Mouse (Mus musculus) mouse embryonic stem cell (cell line): ENCODE results near the gene Dip2a.

Experiments used
- in situ Hi-C, 2 experiments: fragments of 300-500 bp; cut with MboI; formaldehyde crosslinking; loops; 1 replicate in 1 of 2; 3 replicates in 1 of 2; pipeline ENCODE4 v1.14.3; 2019 to 2020; ENCODE audit warnings: low sequenced_read_pairs in 2 of 2, low pct_unique_long_range_greater_than_20kb in 1 of 2, mixed read lengths in 1 of 2; ENCODE audit not compliant: unreplicated experiment in 1 of 2

The Dip2a gene

DNA sequence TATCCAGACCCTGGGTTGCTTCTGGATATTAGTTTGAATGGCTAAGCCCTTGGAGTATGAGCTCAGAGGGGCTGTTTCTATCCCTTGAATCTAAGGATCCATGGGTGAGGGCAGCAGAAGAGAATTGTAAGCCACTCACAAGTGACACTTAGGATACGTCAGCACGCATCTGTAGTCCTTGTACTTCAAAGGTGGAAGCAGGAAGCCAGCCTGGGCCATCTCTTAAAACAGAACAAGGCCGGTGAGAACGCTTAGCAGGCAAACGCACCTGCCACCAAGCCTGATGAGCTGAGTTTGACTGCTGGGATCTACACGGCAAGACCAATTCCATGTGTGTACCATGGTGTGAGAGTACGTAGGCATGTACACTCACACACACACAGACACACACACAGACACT lies 87.9 kb downstream of the Dip2a start:
- in situ Hi-C loops: no loop called here

GRCm38 (mm10) chr10:76255617-76256016 lies 89.5 kb downstream of the Dip2a start:
- in situ Hi-C loops: no loop called here

GRCm38 (mm10) chr10:76253536-76253935 lies 91.6 kb downstream of the Dip2a start, which contains the start of gene S100b:
Gene S100b (plus strand): TSS chr10:76253853.
- in situ Hi-C loops: no loop called here

DNA sequence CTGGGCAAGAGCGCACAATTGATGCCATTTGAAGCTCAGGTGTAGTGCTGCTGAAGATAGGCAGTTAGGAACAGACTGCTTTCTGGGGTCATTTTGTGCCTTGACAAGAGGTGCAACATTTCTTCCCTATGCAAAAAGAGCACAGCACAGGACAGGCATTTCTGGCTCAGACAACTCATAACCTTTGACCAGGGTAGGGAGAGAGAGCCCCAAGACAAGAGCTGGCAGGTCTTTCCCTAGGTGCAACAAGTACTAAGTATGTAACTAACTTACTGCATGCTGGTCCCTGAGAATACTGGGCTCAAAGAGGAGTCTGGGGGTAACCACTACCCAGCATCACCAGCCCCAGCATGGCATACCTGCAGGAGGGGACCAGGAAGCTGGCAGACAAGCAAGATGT lies 92.0 kb downstream of the Dip2a start:
- in situ Hi-C loops: no loop called here

- in situ Hi-C loops: no loop called here
Measured at GRCm38 (mm10) chr10:76250870-76251269, 94.2 kb downstream of the Dip2a start.

DNA sequence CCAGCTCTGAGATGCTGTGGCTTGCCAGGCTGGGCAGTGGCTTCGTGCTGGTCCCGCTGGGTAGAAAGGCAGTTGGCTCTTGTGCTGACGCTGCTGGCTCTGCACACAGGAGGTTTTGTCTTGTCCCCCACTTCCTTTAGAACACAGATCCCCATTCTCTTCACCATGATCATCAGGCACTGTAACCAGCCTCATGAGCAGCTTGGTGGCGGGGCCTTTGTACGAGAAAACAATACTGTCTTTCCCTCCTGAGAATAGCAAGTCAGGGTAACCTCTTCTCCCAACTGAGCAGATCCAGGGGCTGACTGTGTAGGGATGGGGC lies 96.5 kb downstream of the Dip2a start:
- in situ Hi-C loops: no loop called here

DNA sequence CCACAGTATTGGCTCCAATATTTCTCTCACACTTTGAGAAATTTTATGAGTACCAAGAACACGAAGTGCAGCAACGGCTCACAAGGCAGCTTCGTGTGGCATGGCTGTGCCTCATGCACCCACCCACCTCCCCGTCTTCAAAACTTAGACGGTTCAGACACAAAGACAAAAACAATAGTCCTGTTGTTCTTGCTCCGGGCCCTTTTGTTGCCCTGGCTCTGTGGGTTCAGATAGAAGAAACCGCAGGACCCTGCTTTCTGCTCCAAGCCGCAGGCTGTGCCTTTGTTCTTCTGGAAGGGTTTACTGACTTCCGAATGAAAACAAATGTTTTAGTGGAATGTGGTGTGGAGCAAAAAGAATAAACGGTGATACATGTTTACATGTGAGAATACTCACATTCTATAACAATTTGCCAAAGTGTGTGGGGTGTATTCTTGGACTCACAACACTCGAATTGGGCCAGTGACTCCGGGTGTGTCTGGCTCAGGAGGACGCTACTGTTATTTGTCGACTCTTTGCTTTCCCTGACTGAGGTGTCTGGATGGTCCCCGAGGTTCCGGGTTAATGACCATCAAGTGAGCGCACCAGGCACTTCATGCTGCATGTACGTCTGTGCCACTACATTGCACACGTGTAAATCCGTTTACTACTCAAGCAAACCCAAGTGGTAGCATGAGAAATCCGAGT lies 97.0 kb downstream of the Dip2a start:
- in situ Hi-C loops: no loop called here

DNA sequence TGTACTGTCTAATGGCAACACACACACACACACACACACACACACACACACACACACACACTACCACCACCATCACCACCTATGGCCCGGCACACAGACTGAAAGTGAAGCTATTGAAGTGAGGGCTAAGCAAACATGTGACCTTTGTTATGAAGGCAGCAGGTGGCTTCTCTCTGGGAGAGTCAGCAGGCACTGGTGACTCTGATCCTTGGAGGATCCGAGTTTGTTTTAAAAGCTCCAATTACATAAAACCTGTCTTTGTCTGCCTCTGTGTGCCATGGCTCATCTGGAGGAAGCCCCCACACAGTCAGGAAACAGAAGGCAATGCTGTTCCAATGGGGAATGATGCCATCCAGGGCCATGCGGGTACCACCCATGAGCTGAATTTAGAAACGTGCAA lies 98.5 kb downstream of the Dip2a start:
- in situ Hi-C loops: no loop called here

- in situ Hi-C loops: no loop called here
Measured at GRCm38 (mm10) chr10:76245106-76245505, 100.0 kb downstream of the Dip2a start.

- in situ Hi-C loops: no loop called here
Measured at GRCm38 (mm10) chr10:76239401-76239800, 105.7 kb downstream of the Dip2a start.

GRCm38 (mm10) chr10:76237341-76238225 lies 107.5 kb downstream of the Dip2a start, which contains the start of gene Prmt2:
Gene Prmt2 (minus strand): TSS chr10:76237865.
- in situ Hi-C loops: no loop called here

- in situ Hi-C loops: no loop called here
Measured at GRCm38 (mm10) chr10:76229627-76230026, 115.5 kb downstream of the Dip2a start.

- in situ Hi-C loops: no loop called here
Measured at GRCm38 (mm10) chr10:76225944-76226343, 119.1 kb downstream of the Dip2a start.

- in situ Hi-C loops: no loop called here
Measured at GRCm38 (mm10) chr10:76218240-76218639, 126.9 kb downstream of the Dip2a start.

DNA sequence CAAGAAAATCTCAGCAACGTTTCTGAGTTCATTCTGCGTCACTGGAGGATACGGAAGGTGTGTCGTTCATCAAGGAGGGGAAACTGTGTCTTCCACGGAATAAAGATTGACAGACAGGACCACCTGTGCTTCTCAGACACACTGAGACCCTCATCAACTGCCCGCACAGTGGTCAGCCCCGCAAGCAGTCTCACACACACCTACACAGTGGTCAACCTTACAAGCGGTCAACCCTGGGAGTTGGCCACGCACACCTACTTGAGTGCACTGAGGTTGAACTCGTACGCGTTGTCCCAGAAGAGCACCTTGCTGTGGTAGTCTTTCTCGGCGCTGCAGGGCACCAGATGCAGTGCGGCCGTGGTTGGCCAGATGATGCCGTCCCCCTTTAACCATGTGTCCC lies 128.0 kb downstream of the Dip2a start:
- in situ Hi-C loops: no loop called here

DNA sequence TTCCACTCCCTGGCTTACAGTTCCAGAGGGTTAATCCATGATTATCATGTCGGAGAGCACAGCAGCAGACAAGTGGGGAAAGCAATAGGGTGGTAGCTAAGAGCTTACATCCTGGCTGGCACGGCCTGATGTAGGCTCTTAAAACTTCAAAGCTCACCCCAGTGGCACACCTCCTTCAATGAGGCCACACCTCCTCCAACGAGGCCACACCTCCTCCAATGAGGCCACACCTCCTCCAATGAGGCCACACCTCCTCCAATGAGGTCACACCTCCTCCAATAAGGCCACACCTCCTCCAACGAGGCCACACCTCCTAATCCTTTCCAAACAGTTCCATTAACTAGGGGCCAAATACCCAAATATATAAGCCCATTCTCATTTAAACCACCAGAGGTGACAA lies 130.9 kb downstream of the Dip2a start:
- in situ Hi-C loops: no loop called here

DNA sequence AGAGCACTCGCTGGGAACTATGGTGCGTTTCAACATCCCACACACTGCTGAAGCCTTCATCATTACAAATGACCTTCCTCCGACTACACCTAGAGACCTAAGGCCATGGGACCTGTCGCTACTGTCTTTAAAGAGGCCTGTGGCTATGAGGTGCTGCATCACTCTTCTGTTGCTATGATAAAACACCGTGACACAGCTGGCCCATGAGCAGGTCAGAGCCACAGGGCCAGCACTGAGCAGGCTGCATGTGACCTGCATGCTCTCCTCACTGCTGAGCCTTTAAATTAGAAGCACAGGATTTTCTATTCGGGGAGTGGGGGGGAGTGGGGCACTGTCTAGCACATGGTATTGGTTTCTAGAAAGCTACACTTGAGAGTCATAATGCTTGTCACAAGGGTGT lies 133.0 kb downstream of the Dip2a start:
- in situ Hi-C loops: no loop called here

DNA sequence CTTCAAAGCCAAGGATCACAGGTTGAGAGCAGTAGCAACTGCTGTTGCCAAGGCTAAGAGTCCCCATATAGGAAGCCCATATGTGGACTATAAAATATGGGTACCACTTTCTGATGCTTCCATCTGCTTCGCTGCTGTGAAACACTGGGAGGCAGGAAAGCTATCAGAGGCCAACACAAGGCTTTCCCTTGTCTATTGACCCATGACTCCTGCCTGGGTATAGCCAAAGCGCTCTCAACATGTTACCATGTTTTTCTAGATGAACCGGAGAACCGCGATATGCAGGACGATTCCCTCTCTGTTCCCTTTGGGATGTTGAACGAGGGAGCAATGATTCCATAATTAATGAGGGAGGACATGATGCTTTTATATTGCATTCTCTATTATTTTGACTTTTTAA lies 134.3 kb downstream of the Dip2a start:
- in situ Hi-C loops: no loop called here
